Mouse (Mus musculus): ENCODE measurements around the gene Chaf1a. TPM values are rescaled to one million over a fixed set of nuclear protein-coding genes. Genes with fewer than 3 reads are reported as not detected.

Gene Chaf1a
- polyA plus RNA-seq, 1 experiment: 39.9 TPM

GRCm38 (mm10) chr17:56017848-56018247 is 22.4 kb upstream of the Chaf1a start:
- Histone ChIP-seq H3K27me3 (ENCODE audit: control insufficient read depth, insufficient read depth, insufficient read length) (no peaks in the 10 kb centered on the region), H3K79me2 (ENCODE audit: control insufficient read depth, insufficient read depth) (peaks cover 34% of the 10 kb centered on the region), H3K79me3 (ENCODE audit: low read depth) (peaks cover 17% of the 10 kb centered on the region), H3K4me3 (ENCODE audit: insufficient read depth, poor library complexity, severe bottlenecking) (no peak overlapping the region), H3K36me3 (ENCODE audit: control insufficient read depth, insufficient read depth) (peaks cover 62% of the 10 kb centered on the region), H3ac (ENCODE audit: control insufficient read depth, insufficient read length, low read depth) (no peak overlapping the region)
- TF ChIP-seq MAX (IDR thresholded peaks at IDR 0.05): no peak
- TF ChIP-seq USF1 (IDR thresholded peaks at IDR 0.05; ENCODE audit: low read depth): no peak
- no peak for TF ChIP-seq MYOG (IDR thresholded peaks at IDR 0.05; ENCODE audit: control insufficient read depth, extremely low read depth, insufficient read length)
- no peak for TF ChIP-seq FOSL1 (IDR thresholded peaks at IDR 0.05; ENCODE audit: insufficient read depth, low read length, poor library complexity, severe bottlenecking)
- no peak for TF ChIP-seq CTCF (IDR thresholded peaks at IDR 0.05; ENCODE audit: control insufficient read depth, insufficient read depth, insufficient read length)
- TF ChIP-seq MYOD1 (IDR thresholded peaks at IDR 0.05; ENCODE audit: control insufficient read depth, insufficient read length, low read depth): no peak

GRCm38 (mm10) chr17:56018347-56019131 is 21.7 kb upstream of the Chaf1a start:
- H3K36me3 ChIP-seq (ENCODE audit: control insufficient read depth, insufficient read depth): peaks cover 65% of the 10 kb centered on the region
- TF ChIP-seq FOSL1 (IDR thresholded peaks at IDR 0.05; ENCODE audit: insufficient read depth, low read length, poor library complexity, severe bottlenecking): no peak
- peak; percentile 48 for TF ChIP-seq CTCF (IDR thresholded peaks at IDR 0.05; ENCODE audit: control insufficient read depth, insufficient read depth, insufficient read length)
- TF ChIP-seq MYOG (IDR thresholded peaks at IDR 0.05; ENCODE audit: control insufficient read depth, extremely low read depth, insufficient read length): no peak
- no peak for TF ChIP-seq MYOD1 (IDR thresholded peaks at IDR 0.05; ENCODE audit: control insufficient read depth, insufficient read length, low read depth)
- TF ChIP-seq USF1 (IDR thresholded peaks at IDR 0.05; ENCODE audit: low read depth): no peak
- no peak for TF ChIP-seq MAX (IDR thresholded peaks at IDR 0.05)
- TF ChIP-seq CEBPB (IDR thresholded peaks at IDR 0.05; ENCODE audit: low read depth): no peak
- H3ac ChIP-seq (ENCODE audit: control insufficient read depth, insufficient read length, low read depth): no peak overlapping the region
- H3K4me3 ChIP-seq (ENCODE audit: insufficient read depth, poor library complexity, severe bottlenecking): no peak overlapping the region
- peaks cover 40% of the 10 kb centered on the region for H3K79me2 ChIP-seq (ENCODE audit: control insufficient read depth, insufficient read depth)
- H3K79me3 ChIP-seq (ENCODE audit: low read depth): peaks cover 24% of the 10 kb centered on the region
- H3K27me3 ChIP-seq (ENCODE audit: control insufficient read depth, insufficient read depth, insufficient read length): no peaks in the 10 kb centered on the region

- TF ChIP-seq MAX (IDR thresholded peaks at IDR 0.05) (no peak), MYOG (IDR thresholded peaks at IDR 0.05; ENCODE audit: control insufficient read depth, extremely low read depth, insufficient read length) (no peak), USF1 (IDR thresholded peaks at IDR 0.05; ENCODE audit: low read depth) (no peak), CEBPB (IDR thresholded peaks at IDR 0.05; ENCODE audit: low read depth) (no peak), FOSL1 (IDR thresholded peaks at IDR 0.05; ENCODE audit: insufficient read depth, low read length, poor library complexity, severe bottlenecking) (no peak), CTCF (IDR thresholded peaks at IDR 0.05; ENCODE audit: control insufficient read depth, insufficient read depth, insufficient read length) (no peak)
- H3ac ChIP-seq (ENCODE audit: control insufficient read depth, insufficient read length, low read depth): no peak overlapping the region
- no peak overlapping the region for H3K4me3 ChIP-seq (ENCODE audit: insufficient read depth, poor library complexity, severe bottlenecking)
- peaks cover 62% of the 10 kb centered on the region for H3K36me3 ChIP-seq (ENCODE audit: control insufficient read depth, insufficient read depth)
- H3K79me3 ChIP-seq (ENCODE audit: low read depth): peaks cover 43% of the 10 kb centered on the region
- peaks cover 60% of the 10 kb centered on the region for H3K79me2 ChIP-seq (ENCODE audit: control insufficient read depth, insufficient read depth)
- no peaks in the 10 kb centered on the region for H3K27me3 ChIP-seq (ENCODE audit: control insufficient read depth, insufficient read depth, insufficient read length)
Measured at GRCm38 (mm10) chr17:56020400-56021084, 19.7 kb upstream of the Chaf1a start.

GRCm38 (mm10) chr17:56021161-56021910 is 18.9 kb upstream of the Chaf1a start:
- Histone ChIP-seq H3K79me3 (ENCODE audit: low read depth) (peaks cover 47% of the 10 kb centered on the region), H3K4me3 (ENCODE audit: insufficient read depth, poor library complexity, severe bottlenecking) (no peak overlapping the region), H3K79me2 (ENCODE audit: control insufficient read depth, insufficient read depth) (peaks cover 67% of the 10 kb centered on the region), H3K36me3 (ENCODE audit: control insufficient read depth, insufficient read depth) (peaks cover 54% of the 10 kb centered on the region), H3ac (ENCODE audit: control insufficient read depth, insufficient read length, low read depth) (no peak overlapping the region), H3K27me3 (ENCODE audit: control insufficient read depth, insufficient read depth, insufficient read length) (no peaks in the 10 kb centered on the region)
- TF ChIP-seq CTCF (IDR thresholded peaks at IDR 0.05; ENCODE audit: control insufficient read depth, insufficient read depth, insufficient read length) (no peak), MYOD1 (IDR thresholded peaks at IDR 0.05; ENCODE audit: control insufficient read depth, insufficient read length, low read depth) (no peak), CEBPB (IDR thresholded peaks at IDR 0.05; ENCODE audit: low read depth) (no peak), MYOG (IDR thresholded peaks at IDR 0.05; ENCODE audit: control insufficient read depth, extremely low read depth, insufficient read length) (no peak), USF1 (IDR thresholded peaks at IDR 0.05; ENCODE audit: low read depth) (no peak), FOSL1 (IDR thresholded peaks at IDR 0.05; ENCODE audit: insufficient read depth, low read length, poor library complexity, severe bottlenecking) (no peak), MAX (IDR thresholded peaks at IDR 0.05) (no peak)

All from C2C12 (cell line).